Mouse (Mus musculus) limb, embryonic 14.5 days (tissue): ENCODE measurements around the gene Arhgap19. TPM values are rescaled to one million over a fixed set of nuclear protein-coding genes. Genes with fewer than 3 reads are reported as not detected.
A peak's percentile ranks its signal among the peaks of the same experiment; 100 is the strongest.

Source experiments
- ATAC-seq: fragments of 200-750 bp; cut with Nextera tagmentation; 2 replicates; pipeline ENCODE4 v1.8.0; 2017; ENCODE audit warnings: low read depth, moderate number of reproducible peaks, moderate TSS enrichment; ENCODE audit not compliant: low FRiP score
- DNase-seq: peaks from one replicate; pipeline ENCODE4 v3.0.0-alpha.2; 2015; ENCODE audit warnings: low spot score
- H3K27ac ChIP-seq: fragments of 300-500 bp; sonication (generic); replicated peaks from 2 replicates; pipeline ENCODE4 v1.5.1; 2014; ENCODE audit warnings: low read depth, mild to moderate bottlenecking, low read length, moderate library complexity, mixed read lengths
- H3K27me3 ChIP-seq: fragments of 300-500 bp; sonication (generic); 2 replicates; pipeline ENCODE4 v1.6.1; 2014; ENCODE audit warnings: low read length, mixed read lengths; ENCODE audit not compliant: control insufficient read depth, insufficient read depth
- H3K36me3 ChIP-seq: fragments of 300-500 bp; sonication (generic); 2 replicates; pipeline ENCODE4 v1.6.1; 2014; ENCODE audit warnings: mild to moderate bottlenecking, low read length, moderate library complexity, mixed read lengths; ENCODE audit not compliant: control insufficient read depth, insufficient read depth
- H3K4me1 ChIP-seq: fragments of 300-500 bp; sonication (generic); 2 replicates; pipeline ENCODE4 v1.6.1; 2014; ENCODE audit warnings: antibody characterized with exemption, low read length, mixed read lengths; ENCODE audit not compliant: control insufficient read depth, insufficient read depth
- H3K4me2 ChIP-seq: fragments of 300-500 bp; sonication (generic); replicated peaks from 2 replicates; pipeline ENCODE4 v1.6.1; 2014; ENCODE audit warnings: low read depth, mild to moderate bottlenecking, low read length, moderate library complexity; ENCODE audit not compliant: severe bottlenecking
- H3K4me3 ChIP-seq: fragments of 300-500 bp; sonication (generic); replicated peaks from 2 replicates; pipeline ENCODE4 v1.5.1; 2014; ENCODE audit warnings: low read length
- H3K9ac ChIP-seq: fragments of 300-500 bp; sonication (generic); 2 replicates; pipeline ENCODE4 v1.6.1; 2014; ENCODE audit warnings: mild to moderate bottlenecking, low read depth, low read length, moderate library complexity; ENCODE audit not compliant: severe bottlenecking
- H3K9me3 ChIP-seq: fragments of 300-500 bp; sonication (generic); 2 replicates; pipeline ENCODE4 v1.6.1; 2016; ENCODE audit warnings: low read length; ENCODE audit not compliant: control insufficient read depth
- POLR2A ChIP-seq: fragments of 200-500 bp; IDR thresholded peaks from 2 replicates; pipeline ENCODE4 v1.8.0; 2012; ENCODE audit warnings: inconsistent platforms, mild to moderate bottlenecking, moderate library complexity, borderline replicate concordance; ENCODE audit not compliant: insufficient read depth, insufficient read length; ENCODE audit errors: extremely low read depth
- WGBS: fragments of 180-500 bp; shearing (Covaris S2); extraction: QIAGEN DNeasy Blood & Tissue Kit; methylation state at CpG from one replicate; pipeline ENCODE4 v1.1.7; 2014; 5-methylcytosine and 5-hydroxymethylcytosine counted together
- polyA plus RNA-seq, 2 experiments: library from polyadenylated mRNA; depleted of rRNA in 1 of 2; stranded (reverse) in 1 of 2; unstranded in 1 of 2; fragments of >200 nt; fragmentation: Nextera tagmentation in 1 of 2; extraction: Ambion mirVana in 1 of 2; gene quantifications; 2 replicates each; pipeline versions ENCODE4 v1.2.1 to v1.2.3; 2012 to 2014

Gene Arhgap19
- polyA plus RNA-seq, 2 experiments: 18.8 to 19.7 TPM

DNA sequence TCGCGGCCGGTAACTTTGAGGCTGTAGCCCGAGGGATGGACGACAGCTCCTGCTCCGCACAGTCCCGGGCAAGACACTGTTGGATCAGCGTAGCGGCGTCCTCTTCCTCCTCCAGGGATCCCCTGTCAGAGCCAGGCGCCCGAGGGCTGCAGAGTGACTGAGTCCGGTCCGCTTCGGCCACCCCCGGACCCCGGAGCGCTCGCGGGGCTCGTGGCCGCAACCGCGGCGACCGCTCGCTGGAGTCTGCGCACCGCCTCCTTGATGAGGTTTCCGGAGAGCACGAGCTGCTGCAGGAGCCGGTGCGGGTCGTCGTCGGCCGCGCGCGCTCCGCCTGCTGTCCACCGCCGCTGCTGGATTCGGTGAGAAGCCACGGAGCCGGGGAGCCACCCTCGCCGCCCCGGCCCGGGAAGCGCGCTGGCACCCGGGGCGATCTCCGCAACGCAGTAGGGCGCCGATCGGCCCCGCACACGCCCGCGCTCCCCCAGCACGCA, 45.3 kb upstream of the Arhgap19 start:
- TF ChIP-seq POLR2A: no peak

DNA sequence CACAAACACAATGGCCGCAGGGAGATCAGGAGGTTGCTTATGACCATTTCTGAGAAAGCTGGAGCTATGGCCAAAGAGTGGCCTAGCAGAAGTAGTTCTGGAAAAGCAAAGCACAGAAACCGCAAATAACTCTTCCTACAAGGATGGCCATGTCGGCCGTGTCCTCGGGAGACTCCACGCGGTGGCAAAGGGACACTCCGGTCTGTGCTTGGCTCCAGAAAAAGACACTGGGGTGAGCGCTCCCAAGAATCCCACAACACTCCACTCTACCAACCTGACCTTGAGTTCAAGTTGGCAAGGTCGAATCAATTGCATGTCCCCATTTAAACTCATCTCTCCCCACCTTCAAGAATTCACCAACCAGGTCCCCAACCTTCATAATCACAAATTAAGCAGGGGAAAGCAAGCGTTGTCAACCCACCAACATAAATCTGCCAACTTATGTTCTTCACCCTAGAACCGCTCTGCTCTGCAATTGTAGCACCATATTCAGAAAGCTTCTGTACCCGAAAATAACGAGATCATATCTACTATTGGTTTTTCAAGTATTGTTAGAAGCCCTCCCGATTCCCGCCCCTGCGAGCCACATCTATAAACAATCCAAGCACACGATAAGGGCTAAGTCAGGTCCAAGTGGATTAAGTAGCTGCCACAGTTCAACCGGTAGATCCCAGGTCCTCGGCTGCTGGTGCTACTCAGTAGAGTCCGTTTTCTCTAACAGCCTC, 44.7 kb upstream of the Arhgap19 start:
- WGBS: 19% methylated on average over 21 of the region's 21 CpGs
- H3K27me3 ChIP-seq: peaks cover 10% of the 10 kb centered on the region; the same call in 1 of the 2 replicates
- peak overlapping the region; percentile 59 for H3K9ac ChIP-seq
- no peaks in the 10 kb centered on the region for H3K36me3 ChIP-seq
- DNase-seq: no peak
- ATAC-seq: no peak
- no peaks in the 10 kb centered on the region for H3K9me3 ChIP-seq
- peaks cover 21% of the 10 kb centered on the region for H3K4me1 ChIP-seq
- H3K27ac ChIP-seq: no peak overlapping the region
- peak overlapping the region; percentile 91 for H3K4me2 ChIP-seq
- peak overlapping the region; percentile 68 for H3K4me3 ChIP-seq
- no peak for TF ChIP-seq POLR2A

More for the DNA sequence above, 45.3 kb upstream of the Arhgap19 start:
- Histone ChIP-seq H3K4me2 (peak overlapping the region; percentile 91), H3K4me1 (peaks cover 21% of the 10 kb centered on the region), H3K27ac (peak overlapping the region; percentile 81; the same call in 1 of the 2 replicates), H3K9ac (peak overlapping the region; percentile 59), H3K9me3 (no peaks in the 10 kb centered on the region), H3K27me3 (peaks cover 10% of the 10 kb centered on the region; the same call in 1 of the 2 replicates), H3K4me3 (peak overlapping the region; percentile 68), H3K36me3 (no peaks in the 10 kb centered on the region)
- ATAC-seq (no peak), DNase-seq (no peak)
- 2% methylated on average over 45 of the region's 64 CpGs for WGBS

GRCm38 (mm10) chr19:41844345-41844744, 42.5 kb upstream of the Arhgap19 start:
- 83% methylated on average over 6 of the region's 6 CpGs for WGBS
- Histone ChIP-seq H3K27me3 (peaks cover 10% of the 10 kb centered on the region; the same call in 1 of the 2 replicates), H3K4me3 (no peak overlapping the region), H3K4me2 (no peak overlapping the region), H3K9ac (no peak overlapping the region), H3K9me3 (no peaks in the 10 kb centered on the region), H3K36me3 (no peaks in the 10 kb centered on the region), H3K4me1 (peaks cover 6% of the 10 kb centered on the region; the same call in 1 of the 2 replicates), H3K27ac (no peak overlapping the region)
- ATAC-seq: no peak
- DNase-seq: no peak
- TF ChIP-seq POLR2A: no peak

- Histone ChIP-seq H3K36me3 (no peaks in the 10 kb centered on the region), H3K4me3 (no peak overlapping the region), H3K4me1 (peaks cover 6% of the 10 kb centered on the region; the same call in 1 of the 2 replicates), H3K27me3 (peaks cover 10% of the 10 kb centered on the region; the same call in 1 of the 2 replicates), H3K4me2 (no peak overlapping the region), H3K9me3 (no peaks in the 10 kb centered on the region), H3K27ac (no peak overlapping the region), H3K9ac (no peak overlapping the region)
- no peak for DNase-seq
- no peak for TF ChIP-seq POLR2A
- 75% methylated on average over 4 of the region's 4 CpGs for WGBS
- ATAC-seq: no peak
Measured at GRCm38 (mm10) chr19:41842706-41843105, 40.9 kb upstream of the Arhgap19 start.

GRCm38 (mm10) chr19:41842196-41842595, 40.3 kb upstream of the Arhgap19 start:
- Histone ChIP-seq H3K4me3 (no peak overlapping the region), H3K4me2 (no peak overlapping the region), H3K27me3 (peaks cover 10% of the 10 kb centered on the region; the same call in 1 of the 2 replicates), H3K4me1 (peaks cover 6% of the 10 kb centered on the region; the same call in 1 of the 2 replicates), H3K9ac (no peak overlapping the region), H3K9me3 (no peaks in the 10 kb centered on the region), H3K27ac (no peak overlapping the region), H3K36me3 (no peaks in the 10 kb centered on the region)
- TF ChIP-seq POLR2A: no peak
- DNase-seq (no peak), ATAC-seq (no peak)
- 81% methylated on average over 4 of the region's 4 CpGs for WGBS
